Mouse (Mus musculus) forebrain, embryonic 10.5 days (tissue): ENCODE measurements around the gene Gm16434. TPM values are rescaled to one million over a fixed set of nuclear protein-coding genes. Genes with fewer than 3 reads are reported as not detected.
A peak's percentile ranks its signal among the peaks of the same experiment; 100 is the strongest.
"Not testable (repeated sequence)": the region's sequence is repeated elsewhere in the genome, so short reads cannot be mapped to it uniquely, and the experiment has no call there.

Experiments used
- DNase-seq: peaks from one replicate; pipeline ENCODE4 v3.0.0-alpha.2; 2017; ENCODE audit warnings: low spot score; ENCODE audit errors: extremely low spot score
- H3K27ac ChIP-seq: fragments of 300-500 bp; sonication (generic); 2 replicates; pipeline ENCODE4 v1.5.1; 2016; ENCODE audit warnings: mild to moderate bottlenecking
- H3K27me3 ChIP-seq: fragments of 300-500 bp; sonication (generic); 2 replicates; pipeline ENCODE4 v1.6.1; 2016; ENCODE audit warnings: mild to moderate bottlenecking; ENCODE audit not compliant: poor library complexity, severe bottlenecking
- H3K36me3 ChIP-seq: fragments of 300-500 bp; sonication (generic); replicated peaks from 2 replicates; pipeline ENCODE4 v1.6.1; 2016; ENCODE audit warnings: mild to moderate bottlenecking, moderate library complexity
- H3K4me1 ChIP-seq: fragments of 300-500 bp; sonication (generic); 2 replicates; pipeline ENCODE4 v1.6.1; 2016
- H3K4me3 ChIP-seq: fragments of 300-500 bp; sonication (generic); 2 replicates; pipeline ENCODE4 v1.5.1; 2016; ENCODE audit warnings: mild to moderate bottlenecking, moderate library complexity
- H3K9me3 ChIP-seq: fragments of 300-500 bp; sonication (generic); 2 replicates; pipeline ENCODE4 v1.6.1; 2016; ENCODE audit warnings: mild to moderate bottlenecking, moderate library complexity
- WGBS: fragments of 180-500 bp; shearing (Covaris S2); methylation state at CpG from one replicate; pipeline ENCODE4 v1.1.7; 2016; 5-methylcytosine and 5-hydroxymethylcytosine counted together
- polyA plus RNA-seq: library from polyadenylated mRNA; unstranded; fragments of >200 nt; fragmentation: Nextera tagmentation; extraction: Ambion mirVana; gene quantifications from 2 replicates; pipeline ENCODE4 v1.2.1, GENCODE M21; 2016

Gene Gm16434
- not detected in 2 replicates for polyA plus RNA-seq

DNA sequence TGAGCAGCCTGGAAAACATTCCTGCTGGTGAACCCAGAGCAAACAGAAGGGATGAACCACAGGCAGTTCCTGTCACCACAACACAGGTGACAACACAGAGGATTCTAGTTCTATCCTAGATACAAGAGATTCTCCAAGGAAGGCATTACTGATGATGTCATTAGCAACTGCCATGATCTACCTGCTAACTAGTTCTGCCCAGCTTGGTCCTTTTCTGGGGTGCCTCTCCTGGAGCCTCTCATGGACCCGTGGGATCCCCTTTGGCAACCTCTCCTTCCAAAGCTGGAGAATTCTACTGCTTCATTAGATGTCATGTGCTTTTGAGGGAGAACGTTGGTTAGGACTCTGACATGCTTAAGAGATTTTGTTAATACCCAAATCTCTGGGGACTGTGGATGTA is at the start of gene Gm16434:
Gm16434 (minus strand) TSS at position 101 of the 400 bp plus-strand sequence.
- DNase-seq = not testable (repeated sequence)

DNA sequence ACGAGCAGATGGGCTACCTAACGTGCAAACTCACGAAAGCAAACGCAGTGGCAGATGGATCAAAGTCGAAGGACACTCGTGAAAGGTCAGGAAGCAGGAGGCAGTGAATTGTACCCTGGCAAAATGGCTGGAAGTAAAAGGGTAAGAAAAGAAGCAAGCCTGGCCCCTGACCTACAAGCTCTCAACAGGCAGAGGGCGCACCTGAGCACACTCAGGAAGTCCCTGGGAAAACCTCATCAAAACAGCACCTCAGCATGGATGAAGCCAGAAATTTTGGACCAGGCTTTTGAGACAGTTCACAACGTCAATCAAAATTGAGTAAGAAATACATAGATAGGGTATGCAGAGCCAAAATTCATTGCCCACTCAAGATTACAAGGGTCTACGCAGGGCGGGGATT is 49.2 kb upstream of the Gm16434 start:
- H3K36me3 ChIP-seq, H3K27me3 ChIP-seq, H3K27ac ChIP-seq, H3K9me3 ChIP-seq, H3K4me1 ChIP-seq, H3K4me3 ChIP-seq: not testable (repeated sequence)
- peak; percentile 24 for DNase-seq
- WGBS = 5% methylated on average over 8 of the region's 10 CpGs

More for the DNA sequence above, at the start of gene Gm16434:
- WGBS = no CpG with 5 or more reads among the region's 2 CpGs
- not testable (repeated sequence) for H3K27ac ChIP-seq, H3K4me3 ChIP-seq, H3K36me3 ChIP-seq, H3K27me3 ChIP-seq, H3K4me1 ChIP-seq, H3K9me3 ChIP-seq

DNA sequence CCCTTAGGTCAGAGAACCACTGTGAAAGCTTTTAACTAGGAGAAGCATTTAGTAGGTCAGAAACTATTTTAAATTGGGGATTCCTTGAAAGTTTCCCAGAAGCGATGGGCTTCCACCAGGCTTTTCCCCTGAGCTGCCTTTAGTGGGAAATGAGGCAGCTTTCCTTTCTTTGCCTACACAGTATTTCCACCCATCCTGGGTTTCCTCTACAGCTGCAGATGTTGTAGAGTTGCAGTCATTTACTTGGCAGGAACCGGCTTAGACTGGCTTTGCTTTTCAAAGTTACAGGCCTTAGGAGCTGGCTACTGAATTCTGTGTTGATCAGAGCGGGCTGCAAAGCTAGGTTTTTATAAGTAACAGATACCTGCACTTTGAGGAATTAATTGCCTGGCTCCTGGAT is 5.7 kb upstream of the Gm16434 start:
- H3K9me3 ChIP-seq, H3K27ac ChIP-seq, H3K36me3 ChIP-seq, H3K27me3 ChIP-seq, H3K4me3 ChIP-seq, DNase-seq, H3K4me1 ChIP-seq: not testable (repeated sequence)
- 92% methylated on average over 3 of the region's 3 CpGs for WGBS

DNA sequence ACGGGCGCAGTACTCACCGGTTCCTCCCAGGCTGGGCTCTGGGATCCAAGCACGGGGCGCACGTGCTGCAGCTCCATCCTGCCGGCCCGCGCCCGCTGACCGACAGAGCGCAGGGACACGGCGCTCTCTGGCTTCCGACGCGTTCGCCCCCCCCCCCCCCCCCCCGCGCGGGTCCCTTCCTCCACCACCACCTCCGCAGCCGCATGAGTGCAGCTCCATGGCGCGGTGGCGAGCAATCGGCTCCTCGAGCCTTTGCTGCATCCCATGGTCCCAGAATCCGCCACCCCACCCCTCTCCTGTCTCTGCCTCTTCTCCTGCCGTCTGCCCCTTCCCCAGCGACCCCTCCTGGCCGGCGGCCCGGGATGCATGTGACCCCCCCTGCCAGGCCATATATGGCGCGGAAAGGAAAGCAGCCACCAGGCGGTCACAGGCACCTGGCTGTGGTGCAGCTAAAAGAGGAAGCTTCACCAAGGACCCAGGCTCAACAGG is 19.8 kb downstream of the Gm16434 start, which contains the start of gene Gm3512:
Gm3512 (minus strand) TSS at position 51 of the 489 bp plus-strand sequence.
- WGBS = no CpG with 5 or more reads among the region's 37 CpGs
- H3K9me3 ChIP-seq, H3K27me3 ChIP-seq, H3K27ac ChIP-seq, H3K36me3 ChIP-seq, DNase-seq, H3K4me3 ChIP-seq, H3K4me1 ChIP-seq: not testable (repeated sequence)

Other genes with a start within 250 kb of the Gm16434 start
- gene Gm6356, start 220.7 kb downstream of the Gm16434 start, polyA plus RNA-seq = not detected in 2 replicates
- gene Gm10406, start 167.1 kb downstream of the Gm16434 start, polyA plus RNA-seq = 0.85 and 1.3 TPM in 2 replicates
- not detected in 2 replicates for gene Gm3685, start 149.6 kb downstream of the Gm16434 start, polyA plus RNA-seq
- 1.1 and 1.4 TPM in 2 replicates for gene Gm3696, start 93.9 kb downstream of the Gm16434 start, polyA plus RNA-seq
- not detected in 2 replicates for gene Gm6676, start 69.1 kb downstream of the Gm16434 start, polyA plus RNA-seq
- 3.8 and 4.5 TPM in 2 replicates for gene Gm3512, start 20.0 kb downstream of the Gm16434 start, polyA plus RNA-seq
- not detected in 2 replicates for gene Gm3727, start 70.2 kb upstream of the Gm16434 start, polyA plus RNA-seq
- 1.6 and 1.9 TPM in 2 replicates for gene Gm3739, start 120.5 kb upstream of the Gm16434 start, polyA plus RNA-seq
- not detected in 2 replicates for gene Gm5797, start 137.9 kb upstream of the Gm16434 start, polyA plus RNA-seq
- gene Gm8374, start 170.6 kb upstream of the Gm16434 start, polyA plus RNA-seq = not detected in 2 replicates